Mouse (Mus musculus) right cerebral cortex, adult 18-20 months (tissue): ENCODE results near the gene Bmp2k.
"Not testable (repeated sequence)": the region's sequence is repeated elsewhere in the genome, so short reads cannot be mapped to it uniquely, and the experiment has no call there.

Experiments used
- DNase-seq: peaks from one replicate; pipeline ENCODE4 v3.0.0; 2022; ENCODE audit warnings: mixed read lengths

The Bmp2k gene

GRCm38 (mm10) chr5:97004178-97005030, 6.9 kb downstream of the Bmp2k start:
- DNase-seq, result no peak

DNA sequence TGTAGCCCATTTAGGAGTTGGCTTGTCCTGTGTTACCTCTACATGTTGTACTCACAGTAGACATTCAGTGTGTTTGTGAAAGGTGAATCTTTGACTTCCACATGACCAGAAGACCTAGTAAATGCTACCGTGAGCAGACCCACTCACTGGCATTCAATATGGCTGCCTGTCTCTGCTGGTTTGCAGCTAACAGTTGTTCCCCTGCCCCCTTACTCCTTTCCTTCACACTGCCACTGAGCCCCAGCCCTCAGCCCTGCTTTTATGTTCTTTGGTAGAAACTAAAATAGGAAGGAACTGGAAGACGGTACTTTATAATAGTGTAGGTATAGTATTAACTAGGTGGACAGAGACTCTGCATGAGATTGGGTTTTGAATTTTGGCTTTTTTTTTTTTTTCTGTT, 8.4 kb downstream of the Bmp2k start:
- DNase-seq, result no peak

DNA sequence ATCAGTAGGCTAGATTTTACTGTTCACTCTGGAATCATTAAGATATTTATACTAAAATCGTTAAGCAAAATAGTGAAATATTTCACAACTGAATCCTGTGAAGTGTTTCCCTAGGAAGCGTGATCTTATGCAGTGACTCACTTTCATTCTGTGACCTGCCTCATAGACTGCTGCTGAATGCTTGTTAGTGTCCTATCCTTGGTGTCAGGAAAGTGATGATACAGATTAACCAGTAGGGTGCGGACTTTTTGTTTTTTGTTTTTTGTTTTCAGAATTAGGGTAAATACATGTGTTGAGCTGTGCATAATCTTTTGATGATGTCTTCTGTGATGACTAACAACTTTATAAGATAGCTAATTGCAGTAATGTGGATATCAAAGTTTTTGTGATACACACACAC, 9.4 kb downstream of the Bmp2k start:
- DNase-seq, result no peak

GRCm38 (mm10) chr5:97007496-97007895, 10.0 kb downstream of the Bmp2k start:
- no peak for DNase-seq

DNA sequence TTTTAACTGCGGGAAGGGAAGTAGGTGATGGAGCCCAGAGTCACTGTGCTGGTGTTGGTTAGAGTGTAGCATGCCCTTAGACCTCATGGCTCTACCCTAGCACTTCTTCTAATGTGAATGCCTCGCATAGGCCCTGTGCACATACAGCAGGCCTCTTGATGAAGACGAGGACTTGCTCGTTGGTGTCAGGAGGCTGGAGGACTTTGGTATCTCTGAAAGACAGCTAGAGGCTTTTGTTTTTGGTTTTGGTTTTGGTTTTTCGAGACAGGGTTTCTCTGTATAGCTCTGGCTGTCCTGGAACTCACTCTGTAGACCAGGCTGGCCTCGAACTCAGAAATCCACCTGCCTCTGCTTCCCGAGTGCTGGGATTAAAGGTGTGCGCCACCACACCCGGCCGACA, 11.7 kb downstream of the Bmp2k start:
- not testable (repeated sequence) for DNase-seq

DNA sequence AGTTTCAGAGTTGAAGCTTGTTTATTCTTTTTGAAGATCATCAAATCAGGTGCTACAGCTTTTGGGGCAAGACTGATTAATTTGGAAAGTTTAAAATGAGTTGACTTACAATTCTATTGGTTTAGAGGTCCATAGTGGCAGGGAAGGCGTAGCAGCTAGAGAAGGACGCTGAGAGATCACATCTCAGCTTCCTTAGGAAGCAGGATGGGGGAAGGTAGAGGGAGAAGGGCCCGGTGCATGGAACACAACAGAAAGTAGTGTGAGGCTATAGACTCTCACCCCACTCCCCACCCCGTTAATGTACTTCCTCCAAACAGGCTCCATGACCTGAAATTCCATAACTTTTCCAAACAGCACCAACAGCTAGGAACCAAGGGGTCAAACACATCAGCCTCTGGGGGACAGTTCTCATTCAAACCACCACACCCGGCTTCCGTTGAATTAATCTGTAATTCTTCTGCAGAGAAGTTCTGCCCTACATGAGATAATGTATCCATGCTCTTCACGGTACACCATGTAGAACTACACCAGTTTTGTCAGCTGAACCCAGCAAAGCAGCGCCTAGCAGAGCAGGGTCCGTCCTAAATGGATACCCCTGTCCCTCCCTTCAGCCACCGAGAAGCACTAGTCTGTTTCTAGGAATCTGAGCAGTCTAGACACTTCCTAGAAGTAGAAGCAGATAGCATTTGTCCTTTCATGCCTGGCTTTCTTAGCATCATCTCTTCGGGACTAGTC, 12.3 kb downstream of the Bmp2k start:
- DNase-seq, result no peak

DNA sequence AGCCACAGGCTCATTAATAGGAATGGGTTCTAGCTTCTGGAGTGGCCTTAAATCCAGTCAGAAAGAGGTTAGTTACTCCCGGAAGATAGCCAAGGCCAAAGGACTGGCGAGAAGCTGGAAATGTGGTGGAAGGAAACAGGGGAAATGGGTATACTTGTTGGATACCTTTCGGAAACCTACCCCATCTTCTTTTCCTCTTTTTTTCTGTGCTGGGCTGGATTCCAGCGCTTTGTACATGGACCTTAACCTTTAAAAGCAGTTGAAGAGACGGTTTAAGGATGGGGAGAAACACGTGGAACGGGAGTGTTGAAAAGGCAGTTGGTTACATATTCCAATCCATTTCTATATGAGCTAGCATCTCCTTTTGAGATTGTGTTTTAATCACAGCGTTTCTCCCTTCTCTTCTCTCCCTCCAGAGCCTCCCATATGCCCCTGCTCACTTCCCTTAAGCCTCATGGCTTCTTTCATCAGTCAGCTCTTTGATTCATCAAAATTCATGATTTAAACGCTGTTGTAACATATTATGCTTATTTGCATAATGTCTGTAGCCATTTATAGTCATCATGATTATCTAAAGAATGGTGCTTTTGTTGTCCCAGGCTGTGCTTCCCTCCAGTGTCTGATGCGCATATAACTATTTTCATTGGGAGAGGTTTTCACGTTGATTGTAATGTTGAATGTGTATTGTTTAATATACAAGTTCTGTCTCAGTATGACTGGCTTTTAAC, 18.5 kb downstream of the Bmp2k start:
- DNase-seq, result no peak

- no peak for DNase-seq
Measured at GRCm38 (mm10) chr5:97016842-97017577, 19.5 kb downstream of the Bmp2k start.

DNA sequence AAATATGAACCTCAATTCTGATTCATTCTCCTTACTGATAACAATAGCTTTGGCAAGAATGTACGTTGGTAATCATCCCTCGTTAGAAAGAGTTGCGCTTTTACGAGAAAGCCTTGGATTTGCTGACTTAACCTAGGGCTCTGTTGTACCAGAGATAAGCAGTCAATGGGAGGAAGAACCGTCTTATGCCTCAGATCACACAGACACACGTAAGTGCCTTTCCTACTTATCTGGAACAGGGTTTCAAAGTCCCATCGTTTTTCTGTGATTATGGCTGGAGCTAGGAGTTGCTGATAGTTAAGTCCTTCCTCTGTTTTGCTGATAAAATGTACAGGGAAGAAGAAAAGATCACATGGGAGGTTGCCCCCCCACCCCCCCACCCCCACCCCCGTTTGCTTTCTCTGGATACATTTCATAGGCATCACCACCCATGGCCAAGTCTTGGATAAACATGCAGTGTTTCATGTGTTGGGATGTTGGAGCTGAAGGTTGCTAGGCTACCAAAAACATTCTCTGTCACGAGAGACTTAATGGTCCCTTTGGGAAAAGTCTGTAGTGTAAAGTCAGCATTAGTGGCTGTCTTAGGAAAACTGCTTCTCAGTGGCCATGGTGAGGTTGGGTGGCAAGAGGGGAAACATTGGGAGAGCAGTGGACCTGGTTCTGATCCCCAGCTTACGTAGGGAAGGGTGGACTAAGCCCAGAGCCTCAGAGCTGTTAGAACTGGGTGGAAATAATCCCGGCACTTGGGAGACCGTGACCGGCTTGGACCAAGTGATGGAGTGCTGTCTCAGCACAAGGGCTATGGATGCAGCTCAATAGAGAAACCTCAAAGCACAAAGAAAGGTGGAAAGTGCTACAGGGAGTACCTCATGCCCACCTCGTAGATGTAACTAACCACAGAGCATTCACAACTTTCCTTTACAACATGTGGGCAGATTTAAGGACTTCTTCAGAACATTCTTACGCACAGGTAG, 25.1 kb downstream of the Bmp2k start:
- no peak for DNase-seq

DNA sequence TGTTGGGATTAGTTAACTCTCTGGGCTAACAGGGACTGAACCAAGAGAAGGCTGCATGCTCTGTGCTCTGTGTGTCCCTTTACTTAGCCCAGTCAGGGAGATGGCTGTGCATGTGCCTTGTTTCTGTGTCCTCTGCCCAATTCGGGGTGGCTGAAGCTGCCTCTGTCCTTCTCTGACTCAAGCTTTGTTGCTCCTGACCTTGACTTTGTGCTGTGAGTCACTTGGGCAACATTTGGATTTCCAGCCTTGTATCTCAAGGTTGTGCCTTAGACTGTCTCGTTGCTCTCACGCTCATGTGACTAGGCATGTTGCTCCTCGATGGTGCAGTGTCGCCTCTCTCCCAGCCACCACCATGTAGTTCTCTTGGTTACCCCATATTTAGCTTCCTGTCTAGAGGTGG, 27.3 kb downstream of the Bmp2k start:
- no peak for DNase-seq

- DNase-seq, result no peak
Measured at GRCm38 (mm10) chr5:97025650-97026049, 28.2 kb downstream of the Bmp2k start.

GRCm38 (mm10) chr5:97028004-97028403, 30.5 kb downstream of the Bmp2k start:
- no peak for DNase-seq

DNA sequence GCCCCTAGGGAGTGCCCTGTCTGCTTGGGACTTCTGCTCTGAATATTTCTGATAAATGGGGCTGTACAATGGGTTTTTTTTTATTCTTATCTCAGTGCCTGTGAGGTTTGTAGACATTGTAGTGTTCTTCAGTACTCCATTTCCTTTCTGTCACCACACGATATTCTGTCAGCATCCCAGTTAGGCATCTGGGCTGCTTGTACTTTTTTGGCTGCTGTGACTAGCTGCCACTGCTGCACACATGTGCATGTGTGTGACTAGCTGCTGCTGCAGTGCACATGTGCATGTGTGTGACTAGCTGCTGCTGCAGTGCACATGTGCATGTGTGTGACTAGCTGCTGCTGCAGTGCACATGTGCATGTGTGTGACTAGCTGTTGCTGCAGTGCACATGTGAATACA, 31.4 kb downstream of the Bmp2k start:
- not testable (repeated sequence) for DNase-seq

DNA sequence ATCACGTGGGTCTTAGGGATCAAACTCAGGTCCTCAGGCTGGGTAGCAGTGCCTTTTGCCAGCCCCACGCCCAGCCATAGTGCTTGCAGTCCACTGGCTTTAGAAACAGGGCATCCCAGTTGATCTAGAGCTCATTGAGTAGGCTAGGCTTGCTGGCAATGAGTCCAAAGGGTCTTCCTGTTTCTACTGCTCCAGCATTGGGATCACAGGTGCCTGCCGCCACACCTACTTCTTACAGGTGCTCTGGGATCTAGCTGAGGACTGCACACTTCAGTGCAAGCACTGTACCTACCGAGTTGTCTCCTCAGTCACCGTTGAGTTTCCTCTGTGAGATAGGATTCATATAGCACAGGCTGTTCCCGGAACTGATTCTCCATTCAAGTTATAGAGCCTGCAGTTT, 34.3 kb downstream of the Bmp2k start:
- DNase-seq, result no peak

GRCm38 (mm10) chr5:97045260-97045659, 47.8 kb downstream of the Bmp2k start:
- no peak for DNase-seq

GRCm38 (mm10) chr5:97046680-97047079, 49.2 kb downstream of the Bmp2k start:
- no peak for DNase-seq

GRCm38 (mm10) chr5:97048905-97049304, 51.4 kb downstream of the Bmp2k start:
- DNase-seq, result no peak

- no peak for DNase-seq
Measured at GRCm38 (mm10) chr5:97054166-97054565, 56.7 kb downstream of the Bmp2k start.

DNA sequence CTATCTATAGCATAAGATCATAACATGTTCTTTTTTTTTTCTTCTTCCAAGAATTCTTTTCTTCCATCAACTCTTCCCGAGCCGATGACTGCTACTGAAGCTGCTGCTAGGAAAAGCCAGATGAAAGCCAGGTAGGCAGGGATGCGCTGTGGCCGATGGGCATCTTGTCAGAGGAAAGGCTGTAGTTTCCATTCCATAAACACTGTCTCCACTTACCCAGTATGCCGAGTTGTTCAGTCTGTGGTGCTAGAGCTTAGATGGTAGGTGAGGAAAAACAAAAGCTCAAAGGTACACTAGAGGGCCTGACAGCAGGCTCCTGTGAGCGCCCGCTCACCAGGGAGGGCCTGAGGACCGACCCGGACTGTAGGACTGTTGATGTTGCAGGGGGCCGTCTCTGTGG, 57.3 kb downstream of the Bmp2k start:
- no peak for DNase-seq

GRCm38 (mm10) chr5:97055511-97056068, 58.1 kb downstream of the Bmp2k start:
- DNase-seq, result peak; percentile 35

GRCm38 (mm10) chr5:97056359-97056758, 58.9 kb downstream of the Bmp2k start:
- no peak for DNase-seq
